Mouse (Mus musculus) natural killer cell, adult 2 months (primary cell): ENCODE data around the gene Cnpy1.

Experiments used
- DNase-seq, 2 experiments: peaks; one replicate each; pipeline ENCODE4 v3.0.0; 2022; ENCODE audit warnings: low spot score in 2 of 2

Cnpy1 gene

GRCm38 (mm10) chr5:28245574-28245973 lies at the start of gene Cnpy1:
Gene Cnpy1 (minus strand): TSS chr5:28245806.
- DNase-seq = no peak

GRCm38 (mm10) chr5:28293990-28294389 lies 48.4 kb upstream of the Cnpy1 start:
- peak; percentile 69 to 82 for DNase-seq

- no peak for DNase-seq
Measured at GRCm38 (mm10) chr5:28292281-28292680, 46.7 kb upstream of the Cnpy1 start.

GRCm38 (mm10) chr5:28291118-28291850 lies 45.7 kb upstream of the Cnpy1 start:
- no peak for DNase-seq

- no peak for DNase-seq
Measured at GRCm38 (mm10) chr5:28290630-28291029, 45.0 kb upstream of the Cnpy1 start.

- no peak for DNase-seq
Measured at GRCm38 (mm10) chr5:28289111-28289510, 43.5 kb upstream of the Cnpy1 start.

- no peak for DNase-seq
Measured at GRCm38 (mm10) chr5:28277279-28277678, 31.7 kb upstream of the Cnpy1 start.

- no peak for DNase-seq
Measured at GRCm38 (mm10) chr5:28272836-28273235, 27.2 kb upstream of the Cnpy1 start.

- peak; percentile 18 to 28 for DNase-seq
Measured at GRCm38 (mm10) chr5:28269469-28269991, 23.9 kb upstream of the Cnpy1 start.

- no peak for DNase-seq
Measured at GRCm38 (mm10) chr5:28267576-28267975, 22.0 kb upstream of the Cnpy1 start.

- DNase-seq = no peak
Measured at GRCm38 (mm10) chr5:28265653-28266052, 20.0 kb upstream of the Cnpy1 start.

- no peak for DNase-seq
Measured at GRCm38 (mm10) chr5:28263852-28264251, 18.2 kb upstream of the Cnpy1 start.

- DNase-seq = no peak
Measured at GRCm38 (mm10) chr5:28262070-28262469, 16.5 kb upstream of the Cnpy1 start.

GRCm38 (mm10) chr5:28259939-28260338 lies 14.3 kb upstream of the Cnpy1 start:
- no peak for DNase-seq

- DNase-seq = no peak
Measured at GRCm38 (mm10) chr5:28259385-28259784, 13.8 kb upstream of the Cnpy1 start.

GRCm38 (mm10) chr5:28257816-28258215 lies 12.2 kb upstream of the Cnpy1 start:
- no peak for DNase-seq

- no peak for DNase-seq
Measured at GRCm38 (mm10) chr5:28252999-28253398, 7.4 kb upstream of the Cnpy1 start.

- DNase-seq = no peak
Measured at GRCm38 (mm10) chr5:28252260-28252659, 6.7 kb upstream of the Cnpy1 start.

GRCm38 (mm10) chr5:28251211-28251764 lies 5.7 kb upstream of the Cnpy1 start:
- no peak for DNase-seq

GRCm38 (mm10) chr5:28250479-28250878 lies 4.9 kb upstream of the Cnpy1 start:
- no peak for DNase-seq

- no peak for DNase-seq
Measured at GRCm38 (mm10) chr5:28245121-28245520, 485 bp downstream of the Cnpy1 start.

- DNase-seq = no peak
Measured at GRCm38 (mm10) chr5:28243501-28244177, 2.0 kb downstream of the Cnpy1 start.

GRCm38 (mm10) chr5:28241423-28241822 lies 4.2 kb downstream of the Cnpy1 start:
- no peak for DNase-seq
